Mouse (Mus musculus) embryonic facial prominence, embryonic 15.5 days (tissue): ENCODE measurements at regions not wholly inside any gene's neighbourhood (a gene's known extent, or its start where the extent isn't known, plus 50 kb on each side); places are given as distances from the start of the nearest gene placed in this dataset.

Experiments
- ATAC-seq: fragments of 200-750 bp; cut with Nextera tagmentation; 2 replicates; pipeline ENCODE4 v1.8.0; 2017; ENCODE audit warnings: low read depth, moderate TSS enrichment; ENCODE audit not compliant: insufficient number of reproducible peaks, low FRiP score, low TSS enrichment
- H3K27ac ChIP-seq: fragments of 300-500 bp; sonication (generic); replicated peaks from 2 replicates; pipeline ENCODE4 v1.5.1; 2015; ENCODE audit warnings: mild to moderate bottlenecking, inconsistent platforms
- H3K27me3 ChIP-seq: fragments of 300-500 bp; sonication (generic); 2 replicates; pipeline ENCODE4 v1.6.1; 2015; ENCODE audit warnings: inconsistent platforms
- H3K36me3 ChIP-seq: fragments of 300-500 bp; sonication (generic); 2 replicates; pipeline ENCODE4 v1.6.1; 2015; ENCODE audit warnings: mild to moderate bottlenecking, inconsistent platforms
- H3K4me1 ChIP-seq: fragments of 300-500 bp; sonication (generic); 2 replicates; pipeline ENCODE4 v1.6.1; 2015; ENCODE audit warnings: inconsistent platforms
- H3K4me2 ChIP-seq: fragments of 300-500 bp; sonication (generic); replicated peaks from 2 replicates; pipeline ENCODE4 v1.6.1; 2015; ENCODE audit warnings: mild to moderate bottlenecking, inconsistent platforms
- H3K4me3 ChIP-seq: fragments of 300-500 bp; sonication (generic); replicated peaks from 2 replicates; pipeline ENCODE4 v1.5.1; 2015; ENCODE audit warnings: mild to moderate bottlenecking, inconsistent platforms
- H3K9ac ChIP-seq: fragments of 300-500 bp; sonication (generic); 2 replicates; pipeline ENCODE4 v1.6.1; 2015; ENCODE audit warnings: inconsistent platforms
- H3K9me3 ChIP-seq: fragments of 300-500 bp; sonication (generic); replicated peaks from 2 replicates; pipeline ENCODE4 v1.6.1; 2016; ENCODE audit warnings: inconsistent platforms
- WGBS: fragments of 180-500 bp; shearing (Covaris S2); methylation state at CpG from one replicate; pipeline ENCODE4 v1.1.7; 2015; 5-methylcytosine and 5-hydroxymethylcytosine counted together

- Histone ChIP-seq H3K27me3 (no peaks in the 10 kb centered on the region), H3K4me3 (no peak overlapping the region), H3K36me3 (no peaks in the 10 kb centered on the region), H3K4me2 (no peak overlapping the region), H3K9me3 (no peaks in the 10 kb centered on the region), H3K27ac (no peak overlapping the region), H3K4me1 (no peaks in the 10 kb centered on the region), H3K9ac (no peak overlapping the region)
- no peak for ATAC-seq
- 80% methylated on average over 7 of the region's 7 CpGs for WGBS
Measured at GRCm38 (mm10) chr14:99734200-99734567, 435.7 kb downstream of the Klf5 start.

GRCm38 (mm10) chr14:99743625-99744297 is 445.3 kb downstream of the Klf5 start:
- no peak for ATAC-seq
- H3K4me1 ChIP-seq: 0 out of 2 replicates have a peak, but pooled peaks cover 4% of the 10 kb centered on the region
- no peaks in the 10 kb centered on the region for H3K36me3 ChIP-seq
- H3K9me3 ChIP-seq: no peaks in the 10 kb centered on the region
- no peak overlapping the region for H3K27ac ChIP-seq
- H3K4me3 ChIP-seq: no peak overlapping the region
- no peak overlapping the region for H3K9ac ChIP-seq
- 75% methylated on average over 17 of the region's 17 CpGs for WGBS
- no peaks in the 10 kb centered on the region for H3K27me3 ChIP-seq
- H3K4me2 ChIP-seq: no peak overlapping the region

GRCm38 (mm10) chr14:99745209-99745608 is 446.7 kb downstream of the Klf5 start:
- H3K36me3 ChIP-seq: no peaks in the 10 kb centered on the region
- no peak overlapping the region for H3K4me3 ChIP-seq
- no peaks in the 10 kb centered on the region for H3K27me3 ChIP-seq
- H3K4me1 ChIP-seq: 0 out of 2 replicates have a peak, but pooled peaks cover 4% of the 10 kb centered on the region
- 62% methylated on average over 7 of the region's 7 CpGs for WGBS
- no peak overlapping the region for H3K9ac ChIP-seq
- H3K4me2 ChIP-seq: no peak overlapping the region
- ATAC-seq: no peak
- H3K27ac ChIP-seq: no peak overlapping the region
- no peaks in the 10 kb centered on the region for H3K9me3 ChIP-seq

GRCm38 (mm10) chr14:99748166-99748565 is 449.7 kb downstream of the Klf5 start:
- Histone ChIP-seq H3K4me2 (no peak overlapping the region), H3K9me3 (no peaks in the 10 kb centered on the region), H3K4me3 (no peak overlapping the region), H3K9ac (no peak overlapping the region), H3K27me3 (no peaks in the 10 kb centered on the region), H3K36me3 (no peaks in the 10 kb centered on the region), H3K4me1 (0 out of 2 replicates have a peak, but pooled peaks cover 4% of the 10 kb centered on the region), H3K27ac (0 out of 2 replicates have a peak overlapping the region, but pooled peaks have one; percentile 11)
- WGBS: 67% methylated on average over 17 of the region's 17 CpGs
- no peak for ATAC-seq

GRCm38 (mm10) chr14:99749308-99750305 is 451.1 kb downstream of the Klf5 start:
- no peak overlapping the region; the same call in 1 of the 2 replicates for H3K27ac ChIP-seq
- H3K4me1 ChIP-seq: 0 out of 2 replicates have a peak, but pooled peaks cover 4% of the 10 kb centered on the region
- WGBS: 54% methylated on average over 12 of the region's 12 CpGs
- H3K4me3 ChIP-seq: no peak overlapping the region
- no peak overlapping the region for H3K9ac ChIP-seq
- no peaks in the 10 kb centered on the region for H3K27me3 ChIP-seq
- no peak for ATAC-seq
- no peak overlapping the region for H3K4me2 ChIP-seq
- no peaks in the 10 kb centered on the region for H3K9me3 ChIP-seq
- no peaks in the 10 kb centered on the region for H3K36me3 ChIP-seq

- Histone ChIP-seq H3K9ac (no peak overlapping the region), H3K4me2 (no peak overlapping the region), H3K27ac (no peak overlapping the region), H3K27me3 (no peaks in the 10 kb centered on the region), H3K36me3 (no peaks in the 10 kb centered on the region), H3K4me3 (no peak overlapping the region), H3K4me1 (0 out of 2 replicates have a peak, but pooled peaks cover 5% of the 10 kb centered on the region), H3K9me3 (no peaks in the 10 kb centered on the region)
- 0 out of 2 replicates have a peak, but pooled peaks have one; percentile 19 for ATAC-seq
- WGBS: 44% methylated on average over 5 of the region's 5 CpGs
Measured at GRCm38 (mm10) chr14:99758045-99758444, 459.6 kb downstream of the Klf5 start.

GRCm38 (mm10) chr14:99763336-99763735 is 464.8 kb downstream of the Klf5 start:
- Histone ChIP-seq H3K4me2 (no peak overlapping the region), H3K27me3 (no peaks in the 10 kb centered on the region), H3K9me3 (no peaks in the 10 kb centered on the region), H3K4me3 (no peak overlapping the region), H3K4me1 (no peaks in the 10 kb centered on the region), H3K27ac (no peak overlapping the region), H3K9ac (no peak overlapping the region), H3K36me3 (no peaks in the 10 kb centered on the region)
- WGBS: 55% methylated on average over 3 of the region's 3 CpGs
- ATAC-seq: no peak

GRCm38 (mm10) chr14:99771009-99771408 is 472.5 kb downstream of the Klf5 start:
- 81% methylated on average over 1 of the region's 1 CpGs for WGBS
- no peaks in the 10 kb centered on the region for H3K4me1 ChIP-seq
- H3K9ac ChIP-seq: no peak overlapping the region
- no peak overlapping the region for H3K4me3 ChIP-seq
- H3K9me3 ChIP-seq: no peaks in the 10 kb centered on the region
- no peaks in the 10 kb centered on the region for H3K27me3 ChIP-seq
- no peak overlapping the region for H3K4me2 ChIP-seq
- no peak overlapping the region for H3K27ac ChIP-seq
- no peaks in the 10 kb centered on the region for H3K36me3 ChIP-seq
- ATAC-seq: no peak

GRCm38 (mm10) chr14:99772774-99773423 is 474.4 kb downstream of the Klf5 start:
- no peak overlapping the region for H3K4me2 ChIP-seq

GRCm38 (mm10) chr14:99778477-99778876 is 480.0 kb downstream of the Klf5 start:
- no peaks in the 10 kb centered on the region for H3K27me3 ChIP-seq
- no peaks in the 10 kb centered on the region for H3K36me3 ChIP-seq
- no peak overlapping the region for H3K9ac ChIP-seq
- no peaks in the 10 kb centered on the region for H3K4me1 ChIP-seq
- H3K4me2 ChIP-seq: no peak overlapping the region
- no peak overlapping the region for H3K4me3 ChIP-seq
- H3K9me3 ChIP-seq: no peaks in the 10 kb centered on the region
- ATAC-seq: no peak
- no peak overlapping the region for H3K27ac ChIP-seq
- WGBS: 59% methylated on average over 8 of the region's 8 CpGs

More at GRCm38 (mm10) chr14:99772774-99773423, 474.4 kb downstream of the Klf5 start:
- Histone ChIP-seq H3K4me1 (no peaks in the 10 kb centered on the region), H3K9ac (no peak overlapping the region), H3K36me3 (no peaks in the 10 kb centered on the region), H3K4me3 (no peak overlapping the region), H3K9me3 (no peaks in the 10 kb centered on the region), H3K27ac (no peak overlapping the region), H3K27me3 (no peaks in the 10 kb centered on the region)
- no peak for ATAC-seq
- 62% methylated on average over 19 of the region's 19 CpGs for WGBS

GRCm38 (mm10) chr14:99778957-99779356 is 480.5 kb downstream of the Klf5 start:
- Histone ChIP-seq H3K9ac (no peak overlapping the region), H3K36me3 (no peaks in the 10 kb centered on the region), H3K27me3 (no peaks in the 10 kb centered on the region), H3K27ac (no peak overlapping the region), H3K4me1 (no peaks in the 10 kb centered on the region), H3K4me3 (no peak overlapping the region), H3K4me2 (no peak overlapping the region), H3K9me3 (no peaks in the 10 kb centered on the region)
- WGBS: 83% methylated on average over 4 of the region's 4 CpGs
- ATAC-seq: no peak
